Mouse (Mus musculus) ES-Bruce4 (cell line): Measurements from ENCODE around the gene Vsir.

Experiments used
- CTCF ChIP-seq: IDR thresholded peaks from one replicate; pipeline ENCODE4 v1.8.1; 2011; ENCODE audit warnings: low read depth, low read length
- EP300 ChIP-seq: IDR thresholded peaks from 2 replicates; pipeline ENCODE4 v1.6.1; 2011; ENCODE audit warnings: low read depth, low read length; ENCODE audit not compliant: insufficient read depth
- POLR2A ChIP-seq: IDR thresholded peaks from one replicate; pipeline ENCODE4 v1.8.1; 2011; ENCODE audit warnings: low read length; ENCODE audit not compliant: insufficient read depth

DNA sequence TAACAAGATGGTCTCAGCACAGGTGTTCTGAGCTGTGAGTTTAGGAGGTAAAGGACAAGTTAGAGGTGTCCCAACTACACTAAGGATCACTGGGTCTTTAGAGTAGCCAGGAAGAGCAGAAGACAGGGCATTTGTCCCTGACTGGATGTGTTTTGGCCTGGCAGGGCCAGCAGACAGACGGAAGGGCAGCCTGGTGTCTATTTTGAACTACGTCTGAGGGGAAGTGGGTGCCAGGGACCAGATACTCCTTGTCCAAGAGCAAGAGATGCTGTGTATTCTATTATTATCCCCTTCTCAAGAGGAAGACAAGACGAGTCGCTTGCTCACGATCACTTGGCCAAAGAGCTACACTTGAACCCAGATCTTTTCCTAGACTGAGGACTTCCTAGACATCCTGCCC is 33.0 kb upstream of the Vsir start:
- no peak for TF ChIP-seq EP300
- no peak for TF ChIP-seq CTCF
- TF ChIP-seq POLR2A, result no peak
